Mouse (Mus musculus) cerebellum, adult 9-11 months (tissue): ENCODE results near the gene Cpne5.
"Not testable (repeated sequence)": the region's sequence is repeated elsewhere in the genome, so short reads cannot be mapped to it uniquely, and the experiment has no call there.

ENCODE experiments used
- DNase-seq: peaks from one replicate; pipeline ENCODE4 v3.0.0; 2022

Cpne5 gene

DNA sequence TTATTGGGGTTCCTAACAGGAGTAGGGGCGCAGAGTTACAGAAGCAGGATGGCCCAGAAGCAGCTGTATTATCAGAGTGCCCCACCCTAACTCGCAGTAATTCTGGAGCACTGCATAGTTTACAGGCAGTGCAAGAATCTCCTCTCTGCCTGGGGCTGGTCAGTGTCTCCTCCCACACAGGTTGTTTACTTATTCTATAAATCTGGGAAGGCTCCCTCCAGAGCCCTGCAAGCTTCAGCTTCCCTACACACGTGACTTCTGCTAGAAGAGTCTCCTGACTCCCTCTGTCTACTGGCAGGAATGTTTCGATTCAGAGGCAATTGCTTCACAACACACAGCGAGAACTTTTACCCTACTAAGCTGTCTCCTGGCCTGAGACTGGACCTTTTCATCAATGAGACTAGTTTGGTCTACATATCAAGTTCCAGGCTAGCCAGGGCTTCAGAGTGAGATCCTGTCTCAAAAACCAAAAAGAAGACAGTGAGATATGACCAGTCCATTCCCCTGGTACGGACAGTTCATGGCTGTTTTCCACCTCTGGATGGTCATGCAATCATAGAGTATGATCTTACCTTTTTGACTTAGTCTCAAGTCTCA is 114.3 kb downstream of the Cpne5 start:
- no peak for DNase-seq

DNA sequence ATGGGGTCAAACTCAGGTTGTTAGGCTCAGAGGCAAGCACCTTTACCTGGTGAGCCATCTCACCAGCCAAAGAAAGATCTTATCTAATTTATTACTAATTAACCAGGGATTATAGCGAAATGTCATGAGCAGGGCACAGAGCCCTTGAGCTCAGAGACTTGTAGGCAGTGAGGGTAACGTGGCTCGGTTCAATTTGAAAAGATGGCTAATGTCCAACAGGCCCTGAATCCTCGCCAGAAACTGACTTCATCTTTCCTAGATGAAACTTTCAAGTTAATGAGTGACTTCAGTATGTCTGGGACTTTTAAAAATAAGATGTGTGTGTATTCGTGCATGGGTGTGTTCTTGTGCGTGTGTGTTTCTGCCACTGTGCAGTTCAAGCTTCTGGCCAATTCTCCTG is 115.2 kb downstream of the Cpne5 start:
- DNase-seq = no peak

DNA sequence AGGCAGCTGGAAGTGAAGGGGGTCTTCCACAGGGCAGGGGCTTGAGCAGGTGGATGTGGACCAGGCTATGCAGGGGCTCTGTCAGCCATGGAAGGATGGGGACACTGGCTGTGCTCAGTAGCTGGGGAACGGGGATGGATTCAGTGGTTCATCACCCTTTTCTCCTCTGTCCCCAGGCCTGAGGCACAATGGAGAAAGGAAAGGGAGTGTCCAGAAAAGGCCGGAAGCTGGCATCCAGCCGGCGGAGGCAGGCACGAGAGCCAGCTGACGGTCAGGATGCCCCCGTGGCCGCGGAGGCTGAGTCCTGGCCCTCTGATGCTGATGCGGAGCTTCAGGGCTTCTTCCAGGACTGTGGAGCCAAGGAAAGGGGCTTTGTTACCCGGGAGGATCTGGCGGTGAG is 117.3 kb downstream of the Cpne5 start:
- no peak for DNase-seq

GRCm38 (mm10) chr17:29118057-29118456 is 119.9 kb downstream of the Cpne5 start:
- no peak for DNase-seq

GRCm38 (mm10) chr17:29117006-29117648 is 120.8 kb downstream of the Cpne5 start:
- DNase-seq = no peak

DNA sequence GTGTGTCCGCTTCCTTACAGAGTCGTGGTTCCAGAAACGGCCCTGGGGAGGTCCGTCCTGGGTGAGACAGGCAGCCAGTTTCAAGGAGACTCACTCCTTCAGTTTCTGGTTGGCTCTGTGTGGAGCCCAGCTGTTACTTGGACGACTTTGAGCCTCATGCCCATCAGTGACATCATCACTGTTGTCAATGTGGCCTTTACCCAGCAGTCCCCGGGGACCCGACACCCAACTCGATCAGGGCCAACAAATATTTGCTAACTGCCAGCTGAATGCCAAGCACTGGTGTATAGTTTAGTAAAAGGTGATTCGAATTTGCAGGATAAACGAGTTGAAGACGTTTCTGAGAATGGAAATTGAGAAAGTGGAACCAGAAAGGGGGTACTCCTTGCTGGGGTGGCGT is 121.9 kb downstream of the Cpne5 start:
- no peak for DNase-seq

- DNase-seq = no peak
Observed at GRCm38 (mm10) chr17:29113591-29114352, 124.2 kb downstream of the Cpne5 start, which contains the start of gene Rab44. TSS of gene Rab44 (plus strand) at chr17:29114145.

- DNase-seq = no peak
Observed at GRCm38 (mm10) chr17:29111332-29111731, 126.6 kb downstream of the Cpne5 start.

DNA sequence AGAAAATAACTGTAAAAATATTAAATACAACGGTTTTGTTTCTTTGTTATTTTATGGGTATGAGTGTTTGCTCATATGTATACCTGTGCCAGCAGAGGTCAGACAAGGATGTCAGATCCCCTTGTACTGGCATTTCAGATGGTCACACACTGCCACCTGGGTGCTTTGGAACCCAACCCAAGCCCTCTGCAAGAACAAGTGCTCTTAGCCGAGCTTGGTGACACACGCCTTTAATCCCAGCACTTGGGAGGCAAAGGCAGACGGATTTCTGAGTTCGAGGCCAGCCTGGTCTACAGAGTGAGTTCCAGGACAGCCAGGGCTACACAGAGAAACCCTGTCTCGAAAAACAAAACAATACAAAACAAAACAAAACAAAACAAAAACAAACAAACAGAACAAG is 127.6 kb downstream of the Cpne5 start:
- DNase-seq = not testable (repeated sequence)
